Mouse (Mus musculus) intestine, embryonic 14.5 days (tissue): ENCODE data around the gene Grid2. TPM values are rescaled to one million over a fixed set of nuclear protein-coding genes. Genes with fewer than 3 reads are reported as not detected.

Experiments
- ATAC-seq: fragments of 200-750 bp; cut with Nextera tagmentation; replicated peaks from 2 replicates; pipeline ENCODE4 v1.8.0; 2017; ENCODE audit warnings: low read depth, moderate number of reproducible peaks, moderate TSS enrichment, moderate library complexity; ENCODE audit not compliant: low FRiP score, low TSS enrichment
- DNase-seq: peaks from one replicate; pipeline ENCODE4 v3.0.0-alpha.2; 2018; ENCODE audit warnings: low spot score
- H3K27ac ChIP-seq: fragments of 300-500 bp; sonication (generic); 2 replicates; pipeline ENCODE4 v1.5.1; 2014; ENCODE audit warnings: low read depth, mild to moderate bottlenecking, control low read depth
- H3K27me3 ChIP-seq: fragments of 300-500 bp; sonication (generic); replicated peaks from 2 replicates; pipeline ENCODE4 v1.6.1; 2014; ENCODE audit warnings: low read length, control low read depth; ENCODE audit not compliant: control insufficient read depth, insufficient read depth
- H3K36me3 ChIP-seq: fragments of 300-500 bp; sonication (generic); 2 replicates; pipeline ENCODE4 v1.6.1; 2014; ENCODE audit warnings: low read length, control low read depth; ENCODE audit not compliant: control insufficient read depth, insufficient read depth
- H3K4me1 ChIP-seq: fragments of 300-500 bp; sonication (generic); replicated peaks from 2 replicates; pipeline ENCODE4 v1.6.1; 2014; ENCODE audit warnings: low read length, control low read depth, mixed read lengths; ENCODE audit not compliant: control insufficient read depth, insufficient read depth
- H3K4me2 ChIP-seq: fragments of 300-500 bp; sonication (generic); 2 replicates; pipeline ENCODE4 v1.6.1; 2014; ENCODE audit warnings: low read length
- H3K4me3 ChIP-seq: fragments of 300-500 bp; sonication (generic); 2 replicates; pipeline ENCODE4 v1.5.1; 2014; ENCODE audit warnings: low read depth, low read length, control low read depth, mixed read lengths
- H3K9ac ChIP-seq: fragments of 300-500 bp; sonication (generic); 2 replicates; pipeline ENCODE4 v1.6.1; 2014; ENCODE audit warnings: mild to moderate bottlenecking, low read length
- H3K9me3 ChIP-seq: fragments of 300-500 bp; sonication (generic); 2 replicates; pipeline ENCODE4 v1.6.1; 2016; ENCODE audit warnings: low read length, control low read depth; ENCODE audit not compliant: control insufficient read depth
- WGBS: fragments of 180-500 bp; shearing (Covaris S2); extraction: QIAGEN DNeasy Blood & Tissue Kit; methylation state at CpG from one replicate; pipeline ENCODE4 v1.1.7; 2014; 5-methylcytosine and 5-hydroxymethylcytosine counted together
- polyA plus RNA-seq: library from polyadenylated mRNA; unstranded; fragments of >200 nt; fragmentation: Nextera tagmentation; extraction: Ambion mirVana; gene quantifications from 2 replicates; pipeline ENCODE4 v1.2.1, GENCODE M21; 2014

The Grid2 gene
- polyA plus RNA-seq, 1 experiment from 2014 or later = 0.81 TPM

GRCm38 (mm10) chr6:64731621-64732320, 1476.1 kb downstream of the Grid2 start:
- H3K4me3 ChIP-seq = no peak overlapping the region
- H3K36me3 ChIP-seq = no peaks in the 10 kb centered on the region
- H3K4me1 ChIP-seq = peaks cover 9% of the 10 kb centered on the region; the same call in 1 of the 2 replicates
- no peak overlapping the region for H3K27ac ChIP-seq
- no peak overlapping the region for H3K4me2 ChIP-seq
- H3K9me3 ChIP-seq = no peaks in the 10 kb centered on the region
- peaks cover 98% of the 10 kb centered on the region for H3K27me3 ChIP-seq
- 5% methylated on average over 8 of the region's 8 CpGs for WGBS
- no peak for ATAC-seq
- no peak for DNase-seq
- no peak overlapping the region for H3K9ac ChIP-seq

DNA sequence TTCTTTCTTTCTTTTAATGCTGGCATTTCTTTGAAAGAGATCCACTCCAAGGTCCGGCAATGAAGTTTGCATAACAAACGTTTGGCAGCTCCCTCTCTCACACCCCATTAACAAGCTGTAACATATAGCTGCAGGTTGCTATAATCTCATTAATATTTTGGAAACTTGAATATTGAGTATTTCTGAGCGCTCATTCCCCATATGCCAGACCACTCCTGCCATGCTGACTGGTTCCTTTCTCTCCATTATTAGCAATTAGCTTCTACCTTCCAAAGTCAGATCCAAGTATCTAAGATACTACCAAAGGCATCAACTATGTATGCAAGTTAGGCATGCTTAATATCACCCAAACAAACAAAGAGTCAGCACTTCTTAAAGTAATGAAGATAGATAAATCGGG, 1477.6 kb downstream of the Grid2 start:
- H3K4me2 ChIP-seq = no peak overlapping the region
- DNase-seq (no peak), ATAC-seq (no peak)
- peaks cover 90% of the 10 kb centered on the region for H3K27me3 ChIP-seq
- no peaks in the 10 kb centered on the region for H3K36me3 ChIP-seq
- H3K4me3 ChIP-seq = no peak overlapping the region
- no peak overlapping the region for H3K27ac ChIP-seq
- no peak overlapping the region for H3K9ac ChIP-seq
- H3K9me3 ChIP-seq = no peaks in the 10 kb centered on the region
- WGBS = under 1% methylated on average over 4 of the region's 4 CpGs
- 0 out of 2 replicates have a peak, but pooled peaks cover 2% of the 10 kb centered on the region for H3K4me1 ChIP-seq

GRCm38 (mm10) chr6:64734441-64735320, 1479.0 kb downstream of the Grid2 start:
- peak overlapping the region; percentile 81 for H3K4me2 ChIP-seq
- no peaks in the 10 kb centered on the region for H3K36me3 ChIP-seq
- no peaks in the 10 kb centered on the region for H3K9me3 ChIP-seq
- DNase-seq (peak; percentile 77), ATAC-seq (0 out of 2 replicates have a peak, but pooled peaks have one; percentile 20)
- peak overlapping the region; percentile 41 for H3K4me3 ChIP-seq
- H3K27me3 ChIP-seq = peaks cover 76% of the 10 kb centered on the region
- H3K9ac ChIP-seq = peak overlapping the region; percentile 20; the same call in 1 of the 2 replicates
- WGBS = 2% methylated on average over 54 of the region's 54 CpGs
- no peak overlapping the region for H3K27ac ChIP-seq
- H3K4me1 ChIP-seq = no peaks in the 10 kb centered on the region

DNA sequence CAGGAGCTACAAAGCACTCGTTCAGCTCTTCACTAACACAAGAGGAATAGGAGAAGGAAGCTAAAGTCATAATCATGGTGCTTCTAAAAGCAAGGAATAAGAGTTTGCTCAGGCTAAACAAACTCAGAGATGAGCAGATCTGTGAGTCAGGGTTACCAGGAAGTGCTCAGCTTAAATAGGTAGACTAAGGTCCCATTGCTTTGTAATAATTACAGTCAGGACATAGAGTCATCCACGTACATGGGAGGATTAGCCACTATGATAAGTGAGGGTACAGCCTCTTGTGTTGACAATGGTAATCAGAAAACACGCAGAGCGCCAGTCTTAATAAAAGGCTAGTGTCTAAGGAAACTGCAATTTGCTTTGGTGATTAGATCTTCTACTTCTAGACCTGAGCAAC, 1480.6 kb downstream of the Grid2 start:
- peaks cover 61% of the 10 kb centered on the region for H3K27me3 ChIP-seq
- no peaks in the 10 kb centered on the region for H3K4me1 ChIP-seq
- no peaks in the 10 kb centered on the region for H3K9me3 ChIP-seq
- ATAC-seq (no peak), DNase-seq (no peak)
- WGBS = 61% methylated on average over 4 of the region's 4 CpGs
- H3K4me2 ChIP-seq = no peak overlapping the region
- H3K9ac ChIP-seq = no peak overlapping the region
- H3K27ac ChIP-seq = no peak overlapping the region
- no peaks in the 10 kb centered on the region for H3K36me3 ChIP-seq
- H3K4me3 ChIP-seq = no peak overlapping the region

DNA sequence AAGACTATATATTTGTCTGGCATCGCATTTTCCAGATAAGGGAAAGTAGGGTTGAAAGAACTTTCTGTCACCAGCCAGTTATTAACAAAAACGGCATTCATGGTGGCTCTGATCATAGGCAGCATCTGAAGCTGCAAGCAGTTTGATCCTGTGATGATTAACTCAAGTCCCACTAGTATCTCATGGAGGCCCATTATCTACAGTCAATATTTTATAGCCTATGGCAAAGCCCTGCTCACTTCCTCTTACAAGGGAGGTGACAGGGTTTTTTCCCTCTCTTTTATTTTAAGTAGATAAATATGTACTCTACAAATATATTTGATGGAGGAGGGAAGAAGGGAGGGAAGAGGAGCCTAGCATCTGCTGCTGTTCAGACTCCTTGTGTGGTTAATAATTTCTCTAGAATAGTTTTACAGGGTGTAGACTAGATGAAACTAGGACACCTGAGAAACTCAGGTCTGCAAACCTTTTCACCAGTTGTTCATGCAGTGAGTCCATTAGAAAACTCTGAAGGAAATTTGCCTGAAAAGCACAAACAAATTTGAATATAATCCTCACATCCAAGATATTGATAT, 1487.3 kb downstream of the Grid2 start:
- Histone ChIP-seq H3K4me2 (no peak overlapping the region), H3K9ac (no peak overlapping the region), H3K4me1 (no peaks in the 10 kb centered on the region), H3K27me3 (no peaks in the 10 kb centered on the region; the same call in 1 of the 2 replicates), H3K9me3 (no peaks in the 10 kb centered on the region), H3K4me3 (no peak overlapping the region), H3K27ac (no peak overlapping the region), H3K36me3 (no peaks in the 10 kb centered on the region)
- peak; percentile 86 for ATAC-seq
- WGBS = 65% methylated on average over 2 of the region's 2 CpGs
- no peak for DNase-seq
